Mouse (Mus musculus): ENCODE data around the gene Txnrd2. TPM values are rescaled to one million over a fixed set of nuclear protein-coding genes. Genes with fewer than 3 reads are reported as not detected.

Gene Txnrd2
- polyA plus RNA-seq, 1 experiment from 2014 or later = 29.6 TPM

DNA sequence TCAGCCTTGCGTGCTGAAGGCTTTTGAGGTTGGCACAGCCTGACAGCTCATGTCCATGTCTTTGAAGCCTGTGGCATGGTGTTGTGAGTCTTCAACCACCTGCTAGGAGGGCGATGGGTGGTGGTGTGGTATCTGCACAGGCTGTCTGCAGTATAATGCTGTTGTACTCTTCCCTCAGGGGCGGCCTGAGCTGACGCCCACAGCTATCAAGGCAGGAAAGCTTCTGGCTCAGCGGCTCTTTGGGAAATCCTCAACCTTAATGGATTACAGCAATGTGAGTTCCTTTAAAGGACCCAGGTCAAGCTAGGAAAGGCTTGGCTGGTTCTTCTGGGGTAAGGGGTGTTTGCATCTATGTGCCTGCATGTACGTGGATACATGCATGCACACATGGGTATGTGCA is 45.8 kb downstream of the Txnrd2 start:
- Histone ChIP-seq H3K4me1 (peaks cover 14% of the 10 kb centered on the region; the same call in 1 of the 2 replicates), H3K27me3 (ENCODE audit: low read depth, poor library complexity, severe bottlenecking) (no peaks in the 10 kb centered on the region), H3K27ac (no peak overlapping the region), H3K9me3 (replicated peaks) (no peaks in the 10 kb centered on the region), H3K36me3 (peaks cover 52% of the 10 kb centered on the region), H3K4me3 (no peak overlapping the region)
- DNase-seq (ENCODE audit: low spot score) = no peak
- WGBS = 87% methylated on average over 6 of the region's 6 CpGs

DNA sequence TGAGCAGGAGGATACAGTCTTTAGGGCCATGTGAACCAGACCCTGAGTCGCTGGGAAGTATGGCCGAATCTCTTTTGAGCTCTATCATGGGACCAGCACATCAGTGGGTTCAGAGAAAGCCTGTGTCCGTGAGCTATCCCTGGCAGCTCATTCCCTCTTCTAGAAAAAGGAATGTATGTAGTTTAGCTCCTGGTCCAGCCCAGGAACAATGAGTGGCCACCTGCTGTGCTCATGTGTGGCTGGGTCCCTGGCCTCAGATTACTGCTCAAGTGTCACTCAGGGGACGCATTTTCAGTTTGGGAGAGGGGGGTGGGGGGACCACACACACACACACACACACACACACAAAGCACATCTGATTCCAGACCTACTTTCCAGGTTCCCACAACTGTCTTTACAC is 46.2 kb downstream of the Txnrd2 start:
- WGBS = 85% methylated on average over 4 of the region's 4 CpGs
- no peaks in the 10 kb centered on the region for H3K9me3 ChIP-seq (replicated peaks)
- peaks cover 52% of the 10 kb centered on the region for H3K36me3 ChIP-seq
- peak overlapping the region; percentile 5; the same call in 1 of the 2 replicates for H3K27ac ChIP-seq
- H3K27me3 ChIP-seq (ENCODE audit: low read depth, poor library complexity, severe bottlenecking) = no peaks in the 10 kb centered on the region
- no peak for DNase-seq (ENCODE audit: low spot score)
- H3K4me1 ChIP-seq = peaks cover 14% of the 10 kb centered on the region; the same call in 1 of the 2 replicates
- no peak overlapping the region for H3K4me3 ChIP-seq

DNA sequence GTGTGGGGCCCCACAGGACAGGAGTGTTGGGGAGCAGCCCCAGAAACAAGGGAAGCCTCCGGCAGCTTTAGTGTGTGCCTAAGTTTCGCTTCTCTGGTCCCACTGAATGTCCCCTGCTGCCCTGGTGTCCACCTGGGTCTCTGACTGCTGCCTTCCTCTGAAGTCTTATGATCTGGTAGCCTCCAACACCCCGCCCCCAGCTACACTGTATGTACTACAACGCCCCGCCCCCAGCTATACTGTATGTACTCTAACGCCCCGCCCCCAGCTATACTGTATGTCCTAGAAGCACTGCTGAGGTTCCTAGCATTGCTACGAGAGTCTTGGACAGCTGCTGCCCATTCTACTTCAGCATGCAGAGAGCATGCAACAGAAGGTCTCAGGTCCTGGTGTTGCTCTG is 46.8 kb downstream of the Txnrd2 start:
- WGBS = 95% methylated on average over 8 of the region's 8 CpGs
- no peak for DNase-seq (ENCODE audit: low spot score)
- Histone ChIP-seq H3K9me3 (replicated peaks) (no peaks in the 10 kb centered on the region), H3K27me3 (ENCODE audit: low read depth, poor library complexity, severe bottlenecking) (no peaks in the 10 kb centered on the region), H3K36me3 (peaks cover 57% of the 10 kb centered on the region), H3K27ac (0 out of 2 replicates have a peak overlapping the region, but pooled peaks have one; percentile 5), H3K4me1 (peaks cover 14% of the 10 kb centered on the region; the same call in 1 of the 2 replicates), H3K4me3 (no peak overlapping the region)

DNA sequence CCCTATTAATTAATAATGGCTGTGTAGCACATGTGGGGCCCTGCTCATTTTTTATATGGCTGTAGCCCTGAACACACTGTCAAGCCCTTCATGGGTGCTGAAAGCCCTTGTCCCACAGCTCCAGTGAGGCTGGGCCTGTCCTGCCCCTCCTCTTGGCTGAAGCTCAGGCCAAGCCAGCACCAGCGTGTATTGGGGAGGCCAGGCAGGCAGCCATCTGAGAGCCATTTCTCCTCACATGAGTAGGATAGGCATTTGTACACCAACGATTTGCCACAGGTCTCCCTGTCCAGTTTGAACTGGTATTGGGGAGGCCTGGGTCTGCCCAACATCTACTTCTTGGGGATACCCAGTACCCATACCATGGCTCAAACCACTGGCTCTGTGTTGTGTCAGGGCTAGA is 47.8 kb downstream of the Txnrd2 start:
- Histone ChIP-seq H3K27me3 (ENCODE audit: low read depth, poor library complexity, severe bottlenecking) (no peaks in the 10 kb centered on the region), H3K27ac (no peak overlapping the region), H3K36me3 (peaks cover 57% of the 10 kb centered on the region), H3K9me3 (replicated peaks) (no peaks in the 10 kb centered on the region), H3K4me3 (no peak overlapping the region), H3K4me1 (peaks cover 14% of the 10 kb centered on the region; the same call in 1 of the 2 replicates)
- DNase-seq (ENCODE audit: low spot score) = no peak
- WGBS = 89% methylated on average over 2 of the region's 2 CpGs

DNA sequence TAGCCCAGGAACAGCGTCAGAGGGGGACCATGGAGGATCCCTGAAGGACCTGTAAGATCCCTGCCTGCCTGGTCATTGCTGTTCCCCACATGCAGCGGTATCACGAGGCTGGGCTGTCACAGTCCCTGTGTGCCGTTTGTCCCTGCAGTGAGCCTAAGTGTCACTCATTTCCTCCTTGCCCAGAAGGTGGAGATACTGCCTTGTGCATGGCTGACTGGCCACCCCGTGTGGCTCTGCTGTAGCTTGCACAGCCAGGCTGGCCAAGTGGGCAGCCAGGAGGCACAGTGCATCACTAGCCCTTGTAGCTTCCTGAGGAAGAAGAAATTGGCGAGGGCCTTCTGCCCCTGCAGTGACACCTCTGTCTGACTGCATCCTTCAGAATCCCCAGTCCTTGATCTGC is 51.8 kb downstream of the Txnrd2 start:
- H3K4me3 ChIP-seq = no peak overlapping the region
- WGBS = 63% methylated on average over 6 of the region's 6 CpGs
- H3K4me1 ChIP-seq = peaks cover 6% of the 10 kb centered on the region; the same call in 1 of the 2 replicates
- peaks cover 29% of the 10 kb centered on the region for H3K36me3 ChIP-seq
- DNase-seq (ENCODE audit: low spot score) = no peak
- H3K27me3 ChIP-seq (ENCODE audit: low read depth, poor library complexity, severe bottlenecking) = no peaks in the 10 kb centered on the region
- no peaks in the 10 kb centered on the region for H3K9me3 ChIP-seq (replicated peaks)
- H3K27ac ChIP-seq = no peak overlapping the region

DNA sequence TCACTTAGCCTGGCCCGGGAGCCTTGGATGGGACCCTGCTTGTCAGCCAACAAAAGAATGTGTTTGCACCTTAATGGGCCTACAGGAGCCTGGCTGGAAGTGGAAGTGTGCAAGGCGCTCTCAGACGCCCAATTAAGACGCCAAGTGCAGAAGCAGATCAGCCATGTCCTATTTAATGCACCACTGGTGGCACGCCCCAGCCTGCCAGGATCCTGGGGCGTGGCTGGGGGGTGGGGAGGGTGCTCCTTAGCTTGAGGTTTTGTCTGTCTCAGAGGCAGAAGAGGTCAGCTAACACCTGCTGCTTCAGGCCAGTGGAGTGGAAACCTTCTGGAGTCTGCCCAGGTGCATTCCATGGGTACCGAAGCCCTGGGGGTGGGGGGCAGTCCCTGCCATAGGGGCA is 53.5 kb downstream of the Txnrd2 start:
- Histone ChIP-seq H3K4me1 (peaks cover 9% of the 10 kb centered on the region; the same call in 1 of the 2 replicates), H3K27me3 (ENCODE audit: low read depth, poor library complexity, severe bottlenecking) (no peaks in the 10 kb centered on the region), H3K27ac (no peak overlapping the region), H3K36me3 (peaks cover 19% of the 10 kb centered on the region; the same call in 1 of the 2 replicates), H3K9me3 (replicated peaks) (no peaks in the 10 kb centered on the region), H3K4me3 (no peak overlapping the region)
- DNase-seq (ENCODE audit: low spot score) = no peak
- WGBS = 50% methylated on average over 7 of the region's 7 CpGs

DNA sequence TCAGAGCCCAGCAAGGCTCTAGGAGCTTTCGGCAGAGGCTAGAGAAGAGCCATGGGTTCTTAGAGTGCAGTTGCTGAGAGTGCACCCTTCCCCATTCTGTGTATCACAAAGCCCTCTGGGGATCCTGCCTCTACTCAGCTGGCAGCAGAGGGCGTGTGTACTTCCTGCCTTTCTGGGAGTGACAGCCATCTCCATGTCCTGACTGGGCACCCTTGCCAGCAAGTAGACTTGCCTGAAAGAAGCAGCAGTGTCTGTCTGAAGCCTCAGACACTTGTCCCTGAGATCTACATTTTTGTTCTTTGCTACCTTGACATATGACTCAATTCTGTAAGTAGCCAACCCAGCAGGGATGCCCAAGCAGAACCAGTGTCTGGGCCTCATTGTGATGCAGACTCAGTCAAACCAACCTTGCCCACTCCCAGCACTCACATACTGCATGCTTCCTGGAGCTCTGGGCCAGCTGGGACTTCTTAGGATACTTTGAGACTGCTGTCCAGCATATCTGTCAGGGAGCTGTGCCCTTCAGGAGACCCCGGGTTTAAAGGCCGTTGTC is 54.8 kb downstream of the Txnrd2 start:
- H3K36me3 ChIP-seq = 0 out of 2 replicates have a peak, but pooled peaks cover 12% of the 10 kb centered on the region
- DNase-seq (ENCODE audit: low spot score) = no peak
- no peaks in the 10 kb centered on the region for H3K9me3 ChIP-seq (replicated peaks)
- no peaks in the 10 kb centered on the region for H3K27me3 ChIP-seq (ENCODE audit: low read depth, poor library complexity, severe bottlenecking)
- WGBS = 73% methylated on average over 4 of the region's 4 CpGs
- H3K4me1 ChIP-seq = peaks cover 11% of the 10 kb centered on the region; the same call in 1 of the 2 replicates
- H3K27ac ChIP-seq = no peak overlapping the region
- no peak overlapping the region for H3K4me3 ChIP-seq

DNA sequence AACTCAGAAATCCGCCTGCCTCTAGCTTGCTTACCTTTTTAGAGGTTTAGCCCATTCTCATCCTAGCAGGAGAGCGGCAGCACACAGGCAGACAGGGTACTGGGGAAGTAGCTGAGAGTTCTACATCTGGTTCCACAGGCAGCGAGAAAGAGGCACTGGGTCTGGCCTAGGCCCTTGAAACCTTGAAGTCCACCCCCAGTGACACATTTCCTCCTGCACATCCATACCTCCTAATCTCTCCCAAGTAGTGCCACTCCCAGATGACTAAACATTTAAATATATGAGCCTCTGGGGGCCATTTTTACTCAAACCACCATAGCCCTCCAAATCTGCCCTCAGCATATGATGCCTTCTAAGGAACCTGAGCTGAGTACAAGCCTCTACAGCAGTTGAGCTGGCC is 56.2 kb downstream of the Txnrd2 start:
- Histone ChIP-seq H3K27me3 (ENCODE audit: low read depth, poor library complexity, severe bottlenecking) (no peaks in the 10 kb centered on the region), H3K27ac (no peak overlapping the region), H3K4me3 (no peak overlapping the region), H3K36me3 (0 out of 2 replicates have a peak, but pooled peaks cover 10% of the 10 kb centered on the region), H3K9me3 (replicated peaks) (no peaks in the 10 kb centered on the region), H3K4me1 (peaks cover 11% of the 10 kb centered on the region; the same call in 1 of the 2 replicates)
- no peak for DNase-seq (ENCODE audit: low spot score)
- 88% methylated on average over 3 of the region's 3 CpGs for WGBS

DNA sequence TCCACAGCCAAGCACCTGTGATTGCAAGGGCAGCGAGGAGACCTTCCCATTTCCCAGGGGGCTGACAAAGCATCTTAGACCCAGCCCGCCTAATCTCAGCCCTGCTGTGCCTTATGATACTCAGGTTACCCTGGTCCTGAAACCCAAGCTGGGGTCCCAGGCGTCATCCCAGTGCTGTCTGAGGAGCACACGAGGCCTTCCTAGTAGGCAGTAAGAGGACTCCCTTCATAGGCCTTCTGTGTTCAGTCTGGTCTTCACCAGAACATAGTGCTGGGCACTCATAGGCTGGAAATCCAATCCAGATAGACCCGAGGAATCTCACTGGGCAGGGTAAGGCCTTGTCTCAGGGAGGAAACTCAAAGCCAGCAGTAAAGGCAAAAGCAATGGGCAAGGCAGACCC is 57.7 kb downstream of the Txnrd2 start:
- no peaks in the 10 kb centered on the region for H3K9me3 ChIP-seq (replicated peaks)
- no peaks in the 10 kb centered on the region for H3K36me3 ChIP-seq
- no peak overlapping the region for H3K4me3 ChIP-seq
- H3K27me3 ChIP-seq (ENCODE audit: low read depth, poor library complexity, severe bottlenecking) = no peaks in the 10 kb centered on the region
- peaks cover 11% of the 10 kb centered on the region; the same call in 1 of the 2 replicates for H3K4me1 ChIP-seq
- no peak for DNase-seq (ENCODE audit: low spot score)
- no peak overlapping the region; the same call in 1 of the 2 replicates for H3K27ac ChIP-seq
- WGBS = 78% methylated on average over 5 of the region's 5 CpGs

DNA sequence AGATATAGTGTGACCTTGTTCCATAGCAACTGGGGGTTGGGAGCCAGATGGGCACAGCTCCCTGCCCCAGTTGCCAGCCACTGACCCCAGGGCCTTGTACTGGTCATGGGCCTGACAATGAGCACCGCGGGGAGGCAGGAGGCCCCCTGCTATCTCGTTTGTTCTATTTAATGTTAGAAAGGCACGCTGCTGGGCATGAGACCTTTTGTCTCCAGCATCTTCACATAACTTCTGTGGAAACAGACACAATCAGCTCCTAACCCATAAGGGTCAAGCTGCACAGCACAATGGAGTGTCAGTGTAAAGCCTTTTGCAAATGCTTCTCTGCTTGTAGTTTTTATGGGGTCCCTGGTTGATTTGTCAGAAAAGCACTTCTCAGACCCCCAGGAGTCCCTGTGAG is 58.2 kb downstream of the Txnrd2 start:
- Histone ChIP-seq H3K27me3 (ENCODE audit: low read depth, poor library complexity, severe bottlenecking) (no peaks in the 10 kb centered on the region), H3K4me1 (peaks cover 11% of the 10 kb centered on the region; the same call in 1 of the 2 replicates), H3K9me3 (replicated peaks) (no peaks in the 10 kb centered on the region), H3K27ac (no peak overlapping the region), H3K36me3 (no peaks in the 10 kb centered on the region), H3K4me3 (no peak overlapping the region)
- WGBS = 53% methylated on average over 4 of the region's 4 CpGs
- no peak for DNase-seq (ENCODE audit: low spot score)

DNA sequence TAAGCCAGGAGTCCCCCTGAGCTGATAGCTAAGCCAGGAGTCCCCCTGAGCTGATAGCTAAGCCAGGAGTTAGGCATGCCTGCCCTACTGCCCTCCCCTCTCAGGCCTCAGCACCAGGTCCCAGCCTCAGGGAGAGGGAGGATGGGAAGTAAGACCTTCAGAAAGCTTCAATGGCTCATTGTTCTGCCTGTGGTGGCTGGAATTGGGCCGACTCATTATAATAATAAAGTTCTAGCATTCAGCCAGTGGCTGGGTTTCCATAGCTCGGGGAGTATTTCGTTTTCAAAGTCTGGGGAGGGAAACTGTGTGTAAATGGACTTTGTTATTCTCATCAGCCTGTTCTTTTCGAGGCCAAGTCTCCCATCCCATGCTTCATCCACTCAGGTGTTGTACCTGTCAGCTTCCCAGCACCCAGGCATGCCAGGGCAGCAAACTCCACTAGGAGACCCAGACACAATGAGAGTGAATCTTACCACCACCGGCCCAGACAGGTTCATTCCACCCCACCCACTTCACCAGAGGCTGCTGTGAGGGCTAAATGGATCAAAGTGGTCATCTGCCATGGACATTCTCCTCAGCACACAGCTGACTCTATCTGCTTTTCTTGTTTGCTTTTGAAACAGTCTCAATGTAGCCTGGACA is 58.7 kb downstream of the Txnrd2 start:
- DNase-seq (ENCODE audit: low spot score) = no peak
- H3K27ac ChIP-seq = no peak overlapping the region

DNA sequence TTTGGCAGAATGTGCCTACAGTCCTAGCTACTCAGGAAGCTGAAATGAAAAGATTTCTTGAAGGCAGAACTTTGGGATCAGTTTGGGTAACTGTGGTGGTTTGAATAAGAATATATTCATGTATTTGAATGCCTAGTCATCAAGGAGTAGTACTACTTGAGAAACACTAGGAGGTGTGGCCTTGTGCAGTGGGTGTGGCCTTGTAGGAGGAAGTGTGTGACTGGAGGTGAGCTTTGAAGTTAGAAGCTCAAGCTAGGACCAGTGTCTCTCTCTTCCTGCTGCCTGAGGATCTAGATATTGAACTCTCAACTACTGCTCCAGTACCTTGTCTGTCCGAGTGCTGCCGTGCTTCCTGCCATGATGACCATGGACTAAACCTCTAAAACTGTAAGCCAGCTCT is 59.9 kb downstream of the Txnrd2 start:
- 90% methylated on average over 2 of the region's 2 CpGs for WGBS
- Histone ChIP-seq H3K27me3 (ENCODE audit: low read depth, poor library complexity, severe bottlenecking) (no peaks in the 10 kb centered on the region), H3K4me1 (0 out of 2 replicates have a peak, but pooled peaks cover 8% of the 10 kb centered on the region), H3K27ac (no peak overlapping the region), H3K9me3 (replicated peaks) (no peaks in the 10 kb centered on the region), H3K4me3 (no peak overlapping the region), H3K36me3 (no peaks in the 10 kb centered on the region)
- DNase-seq (ENCODE audit: low spot score) = no peak

More for the DNA sequence above, 58.7 kb downstream of the Txnrd2 start:
- H3K36me3 ChIP-seq = no peaks in the 10 kb centered on the region
- H3K4me3 ChIP-seq = no peak overlapping the region
- peaks cover 11% of the 10 kb centered on the region; the same call in 1 of the 2 replicates for H3K4me1 ChIP-seq
- H3K27me3 ChIP-seq (ENCODE audit: low read depth, poor library complexity, severe bottlenecking) = no peaks in the 10 kb centered on the region
- 72% methylated on average over 5 of the region's 5 CpGs for WGBS
- no peaks in the 10 kb centered on the region for H3K9me3 ChIP-seq (replicated peaks)

DNA sequence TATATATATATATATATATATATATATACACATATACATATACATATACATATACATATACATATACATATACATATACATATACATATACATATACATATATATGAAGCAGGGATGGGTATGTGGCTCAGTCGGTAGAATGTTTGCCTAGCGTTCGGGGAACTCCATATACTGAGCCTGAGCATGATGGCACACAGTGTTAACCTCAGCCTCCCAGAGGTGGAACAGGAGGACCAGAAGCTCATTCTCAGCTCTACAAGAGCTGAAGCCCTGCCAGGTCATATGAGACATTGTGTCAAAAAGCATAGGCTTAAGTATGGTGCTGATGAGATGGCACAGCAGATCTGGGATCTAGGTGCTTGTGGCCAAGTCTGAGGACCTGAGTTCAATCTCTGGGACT is 64.1 kb downstream of the Txnrd2 start:
- Histone ChIP-seq H3K36me3 (no peaks in the 10 kb centered on the region), H3K4me3 (no peak overlapping the region), H3K27me3 (ENCODE audit: low read depth, poor library complexity, severe bottlenecking) (no peaks in the 10 kb centered on the region), H3K9me3 (replicated peaks) (no peaks in the 10 kb centered on the region), H3K27ac (no peak overlapping the region), H3K4me1 (no peaks in the 10 kb centered on the region)
- WGBS = 98% methylated on average over 3 of the region's 3 CpGs
- DNase-seq (ENCODE audit: low spot score) = no peak

All from limb, embryonic 10.5 days (tissue).